Mouse (Mus musculus): Measurements from ENCODE around the gene Col15a1.

DNA sequence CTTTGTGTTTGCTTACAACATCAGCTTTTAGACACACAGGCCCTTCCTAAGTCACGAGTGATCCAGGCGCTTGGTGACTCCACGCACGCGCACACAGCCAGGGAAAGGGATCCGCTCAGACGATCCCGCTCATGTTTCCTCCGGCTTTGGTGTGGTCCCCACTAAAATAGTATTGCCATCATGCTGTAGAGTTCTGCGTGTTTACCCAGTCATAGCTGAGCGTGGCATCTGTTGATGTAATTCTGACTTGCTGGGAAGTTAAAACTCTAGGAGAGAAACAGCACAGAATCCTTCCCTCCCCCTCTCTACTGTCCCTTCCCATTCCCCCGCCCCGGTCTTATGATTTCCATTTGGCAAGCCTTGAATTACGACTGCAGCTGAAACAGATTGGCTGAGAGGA is 104.7 kb downstream of the Col15a1 start:
- TF ChIP-seq CTCF (conservative IDR thresholded peaks at IDR 0.05; ENCODE audit: low read length) (no peak), NANOG (IDR thresholded peaks at IDR 0.05; ENCODE audit: borderline replicate concordance, low read length) (no peak), POU5F1 (IDR thresholded peaks at IDR 0.05; ENCODE audit: borderline replicate concordance, low read length) (no peak)

All from E14TG2a.4 (cell line).